ENCODE assay signal across 8 mouse cellular contexts in the genomic region with DNA sequence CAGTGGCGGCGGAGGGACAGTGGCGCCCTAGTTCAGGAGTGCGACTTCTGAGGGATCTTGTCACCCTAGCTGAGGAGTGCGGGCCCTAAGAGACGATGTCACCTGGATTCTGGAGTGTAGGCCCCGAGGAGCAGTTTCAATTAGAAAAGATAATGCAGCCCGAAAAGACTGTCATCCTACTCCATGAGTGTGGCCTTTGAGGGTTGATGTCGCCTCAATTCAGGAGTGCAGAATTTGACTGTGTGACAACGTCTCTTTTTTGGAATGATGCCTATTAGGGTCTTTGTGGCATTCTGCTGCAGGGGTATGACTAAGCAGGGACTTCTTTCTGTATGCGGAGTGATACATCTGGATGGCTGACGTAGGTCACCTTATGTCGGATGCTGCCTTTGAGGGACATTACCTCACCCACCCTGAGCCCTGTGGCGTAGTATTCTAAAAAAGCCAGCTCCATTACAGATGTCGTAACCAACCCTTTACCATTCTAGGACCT. TPM values are rescaled to one million over a fixed set of nuclear protein-coding genes. Genes with fewer than 3 reads are reported as not detected.
A peak's percentile ranks its signal among the peaks of the same experiment; 100 is the strongest.
DNase-seq lines count a peak whose midpoint lies in the region; ATAC-seq and TF ChIP-seq lines count a peak whose summit lies in the region.

No protein-coding gene starts in this region.

- TF ChIP-seq CTCF in kidney, adult 2 months (conservative IDR thresholded peaks at IDR 0.05; ENCODE audit: insufficient read depth, insufficient read length, low read depth, low read length): no peak

- ATAC-seq in erythroid progenitor cell, adult 5-6 weeks (replicated peaks; ENCODE audit: low FRiP score, poor library complexity, severe bottlenecking): peak; percentile 61
- ATAC-seq in hindbrain, embryonic 14.5 days (ENCODE audit: low FRiP score): peak; percentile 84
- peak; percentile 79 for ATAC-seq in limb, embryonic 12.5 days (ENCODE audit: insufficient number of reproducible peaks, insufficient read depth, low FRiP score, low TSS enrichment, low read depth)
- peak; percentile 77 for ATAC-seq in midbrain, embryonic 14.5 days (ENCODE audit: low FRiP score, low TSS enrichment)

- TF ChIP-seq POLR2A in kidney, adult 2 months (IDR thresholded peaks at IDR 0.05; ENCODE audit: low read depth, low read length): no peak

- peaks cover 3% of the 10 kb centered on the region for H3K36me3 ChIP-seq in kidney, adult 2 months (ENCODE audit: control insufficient read depth, insufficient read depth, low read length)
- peaks cover 38% of the 10 kb centered on the region for H3K36me3 ChIP-seq in hindbrain, embryonic 14.5 days (replicated peaks; ENCODE audit: control insufficient read depth, insufficient read depth)
- H3K36me3 ChIP-seq in limb, embryonic 12.5 days: peaks cover 37% of the 10 kb centered on the region
- peaks cover 41% of the 10 kb centered on the region for H3K36me3 ChIP-seq in midbrain, embryonic 14.5 days (ENCODE audit: control insufficient read depth, insufficient read depth, low read length)

- no peaks in the 10 kb centered on the region for H3K27me3 ChIP-seq in kidney, adult 2 months (replicated peaks; ENCODE audit: control insufficient read depth, insufficient read depth, low read length)
- no peaks in the 10 kb centered on the region for H3K27me3 ChIP-seq in hindbrain, embryonic 14.5 days (ENCODE audit: control insufficient read depth, insufficient read depth, low read length)
- no peaks in the 10 kb centered on the region for H3K27me3 ChIP-seq in limb, embryonic 12.5 days
- H3K27me3 ChIP-seq in midbrain, embryonic 14.5 days (ENCODE audit: control insufficient read depth, insufficient read depth, low read length): no peaks in the 10 kb centered on the region

- H3K4me3 ChIP-seq in kidney, adult 2 months (ENCODE audit: insufficient read depth, low read depth, low read length): peak overlapping the region; percentile 86
- H3K4me3 ChIP-seq in hindbrain, embryonic 14.5 days (replicated peaks; ENCODE audit: low read length): peak overlapping the region; percentile 75
- H3K4me3 ChIP-seq in limb, embryonic 12.5 days (replicated peaks): peak overlapping the region; percentile 77
- H3K4me3 ChIP-seq in midbrain, embryonic 14.5 days (replicated peaks; ENCODE audit: low read depth, low read length): peak overlapping the region; percentile 66

- H3K9ac ChIP-seq in hindbrain, embryonic 14.5 days: peak overlapping the region; percentile 85
- H3K9ac ChIP-seq in limb, embryonic 12.5 days (replicated peaks): peak overlapping the region; percentile 75
- H3K9ac ChIP-seq in midbrain, embryonic 14.5 days (replicated peaks; ENCODE audit: low read length): peak overlapping the region; percentile 82

- no peaks in the 10 kb centered on the region for H3K9me3 ChIP-seq in hindbrain, embryonic 14.5 days (ENCODE audit: control insufficient read depth, low read length)
- H3K9me3 ChIP-seq in limb, embryonic 12.5 days: no peaks in the 10 kb centered on the region
- H3K9me3 ChIP-seq in midbrain, embryonic 14.5 days (ENCODE audit: control insufficient read depth, low read length): no peaks in the 10 kb centered on the region

- peak overlapping the region; percentile 22; the same call in 1 of the 2 replicates for H3K27ac ChIP-seq in kidney, adult 2 months (ENCODE audit: insufficient read depth, low read depth, low read length)
- H3K27ac ChIP-seq in hindbrain, embryonic 14.5 days: peak overlapping the region; percentile 95
- peak overlapping the region; percentile 92 for H3K27ac ChIP-seq in limb, embryonic 12.5 days
- H3K27ac ChIP-seq in midbrain, embryonic 14.5 days (replicated peaks; ENCODE audit: low read depth, low read length): peak overlapping the region; percentile 93

- WGBS in kidney, adult 2 months: under 1% methylated on average over 15 of the region's 15 CpGs
- 2% methylated on average over 15 of the region's 15 CpGs for WGBS in hindbrain, embryonic 14.5 days
- WGBS in limb, embryonic 12.5 days: 2% methylated on average over 15 of the region's 15 CpGs
- WGBS in midbrain, embryonic 14.5 days: 2% methylated on average over 15 of the region's 15 CpGs

- H3K4me2 ChIP-seq in hindbrain, embryonic 14.5 days (replicated peaks): peak overlapping the region; percentile 66
- H3K4me2 ChIP-seq in limb, embryonic 12.5 days: peak overlapping the region; percentile 75
- peak overlapping the region; percentile 76 for H3K4me2 ChIP-seq in midbrain, embryonic 14.5 days (ENCODE audit: low read length)

- H3K4me1 ChIP-seq in kidney, adult 2 months (ENCODE audit: control insufficient read depth, insufficient read depth, low read length): 0 out of 2 replicates have a peak, but pooled peaks cover 6% of the 10 kb centered on the region
- peaks cover 21% of the 10 kb centered on the region for H3K4me1 ChIP-seq in hindbrain, embryonic 14.5 days (replicated peaks; ENCODE audit: control insufficient read depth, insufficient read depth, low read length)
- H3K4me1 ChIP-seq in limb, embryonic 12.5 days (replicated peaks): peaks cover 10% of the 10 kb centered on the region
- H3K4me1 ChIP-seq in midbrain, embryonic 14.5 days (ENCODE audit: control insufficient read depth, insufficient read depth, low read length): peaks cover 17% of the 10 kb centered on the region

- peak; percentile 12 for DNase-seq in kidney, adult 2 months
- DNase-seq in kidney, adult 8-10 months: no peak
- peak; percentile 51 for DNase-seq in adrenal gland, postnatal 14 days
- DNase-seq in hindbrain, embryonic 14.5 days (ENCODE audit: low spot score): peak; percentile 88
- DNase-seq in midbrain, embryonic 14.5 days: peak; percentile 89
- DNase-seq in testis, postnatal 10 days (ENCODE audit: low spot score): peak; percentile 45

RNA-seq across cellular contexts. Expression of gene Zwint, which starts 0.4 kb away (rescaled TPM):
- polyA plus RNA-seq in kidney, adult 2 months (2012; rRNA removed): 76.3 and 93.3 TPM in 2 replicates
- 131 and 148 TPM in 2 replicates for total RNA-seq in adrenal gland, postnatal 14 days (2021)
- total RNA-seq in erythroid progenitor cell, adult 5-6 weeks (2015; ENCODE audit: low replicate concordance): 83.6 and 96.4 TPM in 2 replicates
- 130 and 165 TPM in 2 replicates for total RNA-seq in erythroid progenitor cell, adult 5-6 weeks (2017; ENCODE audit: low replicate concordance)
- polyA plus RNA-seq in hindbrain, embryonic 14.5 days (2014; fragmentation: Nextera tagmentation; extraction: Ambion mirVana): 811 and 934 TPM in 2 replicates
- 283 and 284 TPM in 2 replicates for polyA plus RNA-seq in limb, embryonic 12.5 days (2016; fragmentation: Nextera tagmentation; extraction: Ambion mirVana)
- 771 and 783 TPM in 2 replicates for polyA plus RNA-seq in midbrain, embryonic 14.5 days (2014; fragmentation: Nextera tagmentation; extraction: Ambion mirVana)

Comparison
In these comparisons a context has a peak if more than half of its experiments do, and no peak if none do; other contexts are left out.
1. DNase-seq: peak in kidney, adult 2 months (single experiment), adrenal gland, postnatal 14 days (single experiment), hindbrain, embryonic 14.5 days (single experiment), midbrain, embryonic 14.5 days (single experiment) and testis, postnatal 10 days (single experiment); none in kidney, adult 8-10 months (0 of 2).
2. H3K27ac ChIP-seq: peak in every context shown above with its lines; median percentile 95 in hindbrain, embryonic 14.5 days; 93 in midbrain, embryonic 14.5 days; 92 in limb, embryonic 12.5 days; 22 in kidney, adult 2 months.
3. Peak in every context shown above with its lines, with median percentiles within 50 percentile points of each other: H3K4me3 ChIP-seq, ATAC-seq, H3K4me2 ChIP-seq and H3K9ac ChIP-seq.